Mouse (Mus musculus) embryonic facial prominence, embryonic 12.5 days (tissue): ENCODE measurements around the gene Rbp4. TPM values are rescaled to one million over a fixed set of nuclear protein-coding genes. Genes with fewer than 3 reads are reported as not detected.

Source experiments
- ATAC-seq: fragments of 200-750 bp; cut with Nextera tagmentation; 2 replicates; pipeline ENCODE4 v1.8.0; 2017; ENCODE audit not compliant: insufficient number of reproducible peaks, insufficient read depth, low FRiP score, low TSS enrichment
- H3K27ac ChIP-seq: fragments of 300-500 bp; sonication (generic); 2 replicates; pipeline ENCODE4 v1.5.1; 2016; ENCODE audit warnings: mild to moderate bottlenecking
- H3K27me3 ChIP-seq: fragments of 300-500 bp; sonication (generic); 2 replicates; pipeline ENCODE4 v1.6.1; 2016; ENCODE audit warnings: mild to moderate bottlenecking, moderate library complexity
- H3K36me3 ChIP-seq: fragments of 300-500 bp; sonication (generic); 2 replicates; pipeline ENCODE4 v1.6.1; 2016; ENCODE audit warnings: mild to moderate bottlenecking
- H3K4me1 ChIP-seq: fragments of 300-500 bp; sonication (generic); 2 replicates; pipeline ENCODE4 v1.6.1; 2016
- H3K4me2 ChIP-seq: fragments of 300-500 bp; sonication (generic); replicated peaks from 2 replicates; pipeline ENCODE4 v1.6.1; 2016; ENCODE audit warnings: mild to moderate bottlenecking, moderate library complexity
- H3K4me3 ChIP-seq: fragments of 300-500 bp; sonication (generic); 2 replicates; pipeline ENCODE4 v1.5.1; 2016; ENCODE audit warnings: mild to moderate bottlenecking
- H3K9ac ChIP-seq: fragments of 300-500 bp; sonication (generic); 2 replicates; pipeline ENCODE4 v1.6.1; 2016; ENCODE audit warnings: mild to moderate bottlenecking, moderate library complexity
- H3K9me3 ChIP-seq: fragments of 300-500 bp; sonication (generic); 2 replicates; pipeline ENCODE4 v1.6.1; 2016; ENCODE audit warnings: mild to moderate bottlenecking, moderate library complexity
- WGBS: fragments of 180-500 bp; shearing (Covaris S2); methylation state at CpG from one replicate; pipeline ENCODE4 v1.1.7; 2016; 5-methylcytosine and 5-hydroxymethylcytosine counted together
- polyA plus RNA-seq: library from polyadenylated mRNA; unstranded; fragments of >200 nt; fragmentation: Nextera tagmentation; extraction: Ambion mirVana; gene quantifications from 2 replicates; pipeline ENCODE4 v1.2.1, GENCODE M21; 2016

Gene Rbp4
- polyA plus RNA-seq, 1 experiment from 2014 or later, result 2.5 TPM

- H3K4me1 ChIP-seq, result no peaks in the 10 kb centered on the region
- WGBS, result 89% methylated on average over 5 of the region's 5 CpGs
- H3K27ac ChIP-seq, result no peak overlapping the region
- no peak overlapping the region for H3K4me3 ChIP-seq
- H3K36me3 ChIP-seq, result no peaks in the 10 kb centered on the region
- no peak overlapping the region for H3K9ac ChIP-seq
- H3K9me3 ChIP-seq, result no peaks in the 10 kb centered on the region
- no peak overlapping the region for H3K4me2 ChIP-seq
- H3K27me3 ChIP-seq, result peaks cover 26% of the 10 kb centered on the region
- ATAC-seq, result no peak
Observed at GRCm38 (mm10) chr19:38120123-38120760, 4.8 kb downstream of the Rbp4 start.

GRCm38 (mm10) chr19:38114834-38115491 is 10.1 kb downstream of the Rbp4 start:
- no peaks in the 10 kb centered on the region for H3K4me1 ChIP-seq
- no peak for ATAC-seq
- H3K4me3 ChIP-seq, result no peak overlapping the region
- H3K4me2 ChIP-seq, result no peak overlapping the region
- 87% methylated on average over 7 of the region's 7 CpGs for WGBS
- no peaks in the 10 kb centered on the region for H3K36me3 ChIP-seq
- H3K9me3 ChIP-seq, result no peaks in the 10 kb centered on the region
- H3K9ac ChIP-seq, result no peak overlapping the region
- no peak overlapping the region for H3K27ac ChIP-seq
- 0 out of 2 replicates have a peak, but pooled peaks cover 4% of the 10 kb centered on the region for H3K27me3 ChIP-seq

GRCm38 (mm10) chr19:38112575-38112974 is 12.5 kb downstream of the Rbp4 start:
- Histone ChIP-seq H3K9ac (no peak overlapping the region), H3K4me3 (no peak overlapping the region), H3K36me3 (no peaks in the 10 kb centered on the region), H3K4me1 (no peaks in the 10 kb centered on the region), H3K27ac (no peak overlapping the region), H3K4me2 (no peak overlapping the region), H3K9me3 (no peaks in the 10 kb centered on the region), H3K27me3 (0 out of 2 replicates have a peak, but pooled peaks cover 7% of the 10 kb centered on the region)
- ATAC-seq, result no peak
- 39% methylated on average over 4 of the region's 4 CpGs for WGBS

- H3K27me3 ChIP-seq, result 0 out of 2 replicates have a peak, but pooled peaks cover 7% of the 10 kb centered on the region
- H3K36me3 ChIP-seq, result no peaks in the 10 kb centered on the region
- no peak overlapping the region for H3K9ac ChIP-seq
- 78% methylated on average over 8 of the region's 8 CpGs for WGBS
- no peak for ATAC-seq
- H3K9me3 ChIP-seq, result no peaks in the 10 kb centered on the region
- no peak overlapping the region for H3K4me3 ChIP-seq
- H3K4me2 ChIP-seq, result no peak overlapping the region
- H3K27ac ChIP-seq, result no peak overlapping the region
- H3K4me1 ChIP-seq, result no peaks in the 10 kb centered on the region
Observed at GRCm38 (mm10) chr19:38111056-38111455, 14.0 kb downstream of the Rbp4 start.

GRCm38 (mm10) chr19:38109506-38110242 is 15.4 kb downstream of the Rbp4 start:
- no peaks in the 10 kb centered on the region for H3K4me1 ChIP-seq
- 0 out of 2 replicates have a peak, but pooled peaks cover 7% of the 10 kb centered on the region for H3K27me3 ChIP-seq
- ATAC-seq, result no peak
- no peaks in the 10 kb centered on the region for H3K9me3 ChIP-seq
- 88% methylated on average over 15 of the region's 15 CpGs for WGBS
- H3K4me2 ChIP-seq, result no peak overlapping the region
- H3K4me3 ChIP-seq, result no peak overlapping the region
- no peak overlapping the region for H3K9ac ChIP-seq
- no peak overlapping the region for H3K27ac ChIP-seq
- no peaks in the 10 kb centered on the region for H3K36me3 ChIP-seq

GRCm38 (mm10) chr19:38107871-38108270 is 17.2 kb downstream of the Rbp4 start:
- no peaks in the 10 kb centered on the region for H3K9me3 ChIP-seq
- no peak overlapping the region for H3K27ac ChIP-seq
- H3K9ac ChIP-seq, result no peak overlapping the region
- H3K4me1 ChIP-seq, result no peaks in the 10 kb centered on the region
- ATAC-seq, result no peak
- 92% methylated on average over 4 of the region's 4 CpGs for WGBS
- H3K4me2 ChIP-seq, result no peak overlapping the region
- H3K36me3 ChIP-seq, result no peaks in the 10 kb centered on the region
- H3K4me3 ChIP-seq, result no peak overlapping the region
- H3K27me3 ChIP-seq, result 0 out of 2 replicates have a peak, but pooled peaks cover 7% of the 10 kb centered on the region

- peaks cover 47% of the 10 kb centered on the region for H3K27me3 ChIP-seq
- H3K4me3 ChIP-seq, result peak within 1 kb of the TSS; percentile 35
- H3K4me2 ChIP-seq, result peak within 1 kb of the TSS; percentile 59
- no peaks in the 10 kb centered on the region for H3K9me3 ChIP-seq
- peaks cover 11% of the 10 kb centered on the region for H3K4me1 ChIP-seq
- H3K9ac ChIP-seq, result no peak within 1 kb of the TSS; the same call in 1 of the 2 replicates
- no peak within 1 kb of the TSS for H3K27ac ChIP-seq
- under 1% methylated on average over 77 of the region's 77 CpGs for WGBS
- no peak for ATAC-seq
- H3K36me3 ChIP-seq, result no peaks in the 10 kb centered on the region
Observed at GRCm38 (mm10) chr19:38096858-38097758, 28.0 kb downstream of the Rbp4 start, which contains the start of gene Ffar4. Gene Ffar4 (plus strand): TSS chr19:38097071.

GRCm38 (mm10) chr19:38096231-38096630 is 28.9 kb downstream of the Rbp4 start:
- Histone ChIP-seq H3K9ac (no peak overlapping the region), H3K4me1 (peaks cover 11% of the 10 kb centered on the region), H3K27ac (no peak overlapping the region), H3K36me3 (no peaks in the 10 kb centered on the region), H3K4me3 (no peak overlapping the region), H3K9me3 (no peaks in the 10 kb centered on the region), H3K4me2 (no peak overlapping the region), H3K27me3 (peaks cover 47% of the 10 kb centered on the region)
- WGBS, result 4% methylated on average over 4 of the region's 4 CpGs
- ATAC-seq, result no peak

- Histone ChIP-seq H3K4me3 (no peak overlapping the region), H3K9me3 (no peaks in the 10 kb centered on the region), H3K4me1 (no peaks in the 10 kb centered on the region), H3K27ac (no peak overlapping the region), H3K36me3 (no peaks in the 10 kb centered on the region), H3K9ac (no peak overlapping the region), H3K4me2 (no peak overlapping the region), H3K27me3 (peaks cover 15% of the 10 kb centered on the region)
- 68% methylated on average over 4 of the region's 4 CpGs for WGBS
- no peak for ATAC-seq
Observed at GRCm38 (mm10) chr19:38091512-38091985, 33.5 kb downstream of the Rbp4 start.

- Histone ChIP-seq H3K9ac (no peak overlapping the region), H3K4me1 (no peaks in the 10 kb centered on the region), H3K27me3 (peaks cover 3% of the 10 kb centered on the region; the same call in 1 of the 2 replicates), H3K4me3 (no peak overlapping the region), H3K36me3 (no peaks in the 10 kb centered on the region), H3K4me2 (no peak overlapping the region), H3K9me3 (no peaks in the 10 kb centered on the region), H3K27ac (no peak overlapping the region)
- ATAC-seq, result no peak
- 75% methylated on average over 8 of the region's 8 CpGs for WGBS
Observed at GRCm38 (mm10) chr19:38089358-38089757, 35.7 kb downstream of the Rbp4 start.
